Mouse (Mus musculus) bone marrow, adult 2 months (tissue): ENCODE data around the gene Mob3c. TPM values are rescaled to one million over a fixed set of nuclear protein-coding genes. Genes with fewer than 3 reads are reported as not detected.
A peak's percentile ranks its signal among the peaks of the same experiment; 100 is the strongest.

Experiments
- H3K27ac ChIP-seq: fragments of 200-500 bp; 2 replicates; pipeline ENCODE4 v1.5.1; 2012; ENCODE audit warnings: low read depth, mild to moderate bottlenecking, control low read depth, inconsistent platforms, low read length; ENCODE audit not compliant: control insufficient read depth, poor library complexity, insufficient read depth
- H3K4me1 ChIP-seq: fragments of 200-500 bp; 2 replicates; pipeline ENCODE4 v1.6.1; 2011; ENCODE audit warnings: low read length; ENCODE audit not compliant: control insufficient read depth, insufficient read depth
- H3K4me3 ChIP-seq: fragments of 200-500 bp; replicated peaks from 2 replicates; pipeline ENCODE3; 2011; ENCODE audit warnings: mild to moderate bottlenecking, low read depth, low read length, control low read depth; ENCODE audit not compliant: control insufficient read depth
- CTCF ChIP-seq: fragments of 200-500 bp; IDR thresholded peaks from 2 replicates; pipeline ENCODE4 v1.5.1; 2011; ENCODE audit warnings: low read length, control low read depth; ENCODE audit not compliant: control insufficient read depth, insufficient read depth
- POLR2A ChIP-seq: fragments of 200-500 bp; IDR thresholded peaks from 2 replicates; pipeline ENCODE4 v1.6.1; 2011; ENCODE audit warnings: low read depth, mild to moderate bottlenecking, control low read depth, low read length, borderline replicate concordance; ENCODE audit not compliant: control insufficient read depth
- WGBS: fragments of 180-500 bp; shearing (Covaris S2); methylation state at CpG from one replicate; pipeline ENCODE4 v1.1.7; 2018; 5-methylcytosine and 5-hydroxymethylcytosine counted together
- polyA plus RNA-seq: library from polyadenylated mRNA; stranded (reverse); fragments of >200 nt; gene quantifications from 2 replicates; pipeline ENCODE4 v1.2.4, GENCODE M21; 2011; ENCODE audit warnings: low replicate concordance; ENCODE audit not compliant: missing spikeins, insufficient read depth, insufficient read length

The Mob3c gene
- polyA plus RNA-seq: 14.9 and 26.1 TPM in 2 replicates

DNA sequence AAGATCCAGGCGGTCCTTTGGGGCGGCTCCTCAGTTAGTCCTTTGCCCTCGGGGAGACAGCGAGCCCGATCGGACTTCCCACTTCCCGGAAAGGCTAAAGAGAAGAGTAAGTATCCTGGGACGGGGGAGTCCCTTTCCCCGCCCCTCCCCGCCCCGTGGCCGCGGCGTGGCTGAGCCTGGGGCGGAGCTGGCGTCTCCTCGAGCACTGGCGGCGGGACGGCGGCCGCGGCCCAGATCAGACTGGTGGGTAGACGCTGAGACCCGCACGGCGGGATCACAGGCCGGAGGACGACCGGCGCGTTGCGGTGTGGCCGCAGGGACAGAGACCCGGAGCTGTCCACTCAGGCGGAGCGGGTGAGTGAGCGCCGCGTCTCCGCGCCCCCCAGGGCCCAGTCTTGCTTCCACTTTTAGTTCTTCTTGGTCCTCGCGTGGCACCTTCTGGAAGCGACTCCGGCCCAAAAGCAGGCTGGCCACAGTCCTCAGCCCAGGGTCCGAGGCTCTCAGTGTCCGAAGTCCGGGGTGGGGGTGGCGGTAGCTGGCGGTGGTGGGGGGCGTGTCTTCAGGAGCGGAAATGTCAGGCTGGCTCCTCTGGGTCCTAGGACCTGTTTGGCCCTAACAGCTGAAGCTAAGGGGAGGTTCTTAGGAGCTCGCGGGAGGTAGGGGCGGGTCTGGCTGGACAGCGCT lies at the start of gene Mob3c:
TSS of gene Mob3c (plus strand) at position 205 of the 684 bp plus-strand sequence.
- Histone ChIP-seq H3K4me1 (peaks cover 9% of the 10 kb centered on the region), H3K4me3 (peak within 1 kb of the TSS; percentile 96), H3K27ac (peak within 1 kb of the TSS; percentile 94)
- TF ChIP-seq CTCF (no peak), POLR2A (peak; percentile 53; the same call in 1 of the 2 replicates)
- WGBS: under 1% methylated on average over 56 of the region's 57 CpGs

DNA sequence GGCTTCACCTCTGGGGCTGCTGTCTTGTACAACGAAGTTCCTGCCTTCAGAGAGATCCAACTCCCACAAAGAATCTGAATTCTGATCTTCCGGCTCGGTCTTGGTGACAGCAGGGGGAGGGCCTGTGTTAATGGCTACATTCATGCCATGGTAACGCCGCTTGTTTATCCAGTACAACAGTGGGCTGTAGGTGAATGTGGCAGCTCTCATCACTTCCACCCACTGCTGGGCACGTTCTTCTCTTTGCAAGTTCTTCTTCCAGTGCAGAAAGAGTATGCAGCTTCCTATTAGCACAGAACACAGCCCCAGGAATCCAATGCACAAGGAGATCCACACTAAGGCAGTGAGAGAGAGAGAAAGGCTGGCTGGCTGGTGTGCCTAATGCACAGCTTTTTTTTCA lies 47.6 kb upstream of the Mob3c start:
- TF ChIP-seq POLR2A: no peak
- TF ChIP-seq CTCF: no peak
- H3K4me3 ChIP-seq: no peak overlapping the region
- WGBS: 67% methylated on average over 6 of the region's 6 CpGs
- no peak overlapping the region for H3K27ac ChIP-seq
- H3K4me1 ChIP-seq: no peaks in the 10 kb centered on the region; the same call in 1 of the 2 replicates

GRCm38 (mm10) chr4:115780918-115781317 lies 47.0 kb upstream of the Mob3c start, which contains the start of gene Tex38:
Tex38 (minus strand) TSS chr4:115781018.
- WGBS: 83% methylated on average over 3 of the region's 3 CpGs
- Histone ChIP-seq H3K4me1 (no peaks in the 10 kb centered on the region; the same call in 1 of the 2 replicates), H3K27ac (no peak within 1 kb of the TSS), H3K4me3 (no peak within 1 kb of the TSS)
- TF ChIP-seq CTCF (no peak), POLR2A (no peak)

- no peak for TF ChIP-seq CTCF
- no peak for TF ChIP-seq POLR2A
- Histone ChIP-seq H3K4me3 (no peak overlapping the region), H3K27ac (no peak overlapping the region), H3K4me1 (no peaks in the 10 kb centered on the region; the same call in 1 of the 2 replicates)
- WGBS: 91% methylated on average over 5 of the region's 5 CpGs
These were observed 45.7 kb upstream of the Mob3c start for GRCm38 (mm10) chr4:115782026-115782805.

- Histone ChIP-seq H3K4me3 (peak within 1 kb of the TSS; percentile 60), H3K4me1 (no peaks in the 10 kb centered on the region; the same call in 1 of the 2 replicates), H3K27ac (peak within 1 kb of the TSS; percentile 41)
- TF ChIP-seq POLR2A (peak; percentile 36; the same call in 1 of the 2 replicates), CTCF (no peak)
- WGBS: under 1% methylated on average over 68 of the region's 69 CpGs
These were observed 43.0 kb upstream of the Mob3c start, which contains the start of gene Atpaf1 for GRCm38 (mm10) chr4:115784769-115785510. Atpaf1 (plus strand) TSS chr4:115784812.

DNA sequence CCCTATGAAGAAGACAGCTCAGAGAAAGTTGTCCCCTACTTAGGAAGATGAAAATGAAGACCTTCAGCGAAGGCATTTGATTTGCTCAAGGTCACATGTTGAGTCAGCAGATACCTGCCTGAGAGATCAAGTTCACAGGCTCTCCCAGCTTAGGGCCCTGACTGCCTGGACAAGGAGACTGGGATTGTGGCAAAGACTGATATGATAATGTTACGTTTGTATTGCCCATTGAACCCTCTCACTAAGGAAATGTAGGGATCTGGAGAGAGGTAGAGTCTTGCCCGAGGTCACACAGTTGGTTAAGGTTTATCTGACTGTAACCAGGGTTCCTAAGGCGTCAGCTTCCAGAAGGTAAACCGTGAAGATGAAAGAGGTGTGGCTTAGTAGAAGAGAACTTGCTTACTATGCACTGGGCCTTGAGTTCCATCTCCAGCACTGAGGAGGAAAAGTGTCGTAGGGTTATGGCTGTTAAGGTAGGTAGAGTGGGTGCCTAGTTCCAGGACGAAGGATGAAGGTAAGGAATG lies 42.3 kb upstream of the Mob3c start:
- TF ChIP-seq CTCF (no peak), POLR2A (no peak)
- 39% methylated on average over 7 of the region's 7 CpGs for WGBS
- Histone ChIP-seq H3K4me3 (peak overlapping the region; percentile 60), H3K4me1 (no peaks in the 10 kb centered on the region; the same call in 1 of the 2 replicates), H3K27ac (no peak overlapping the region)

DNA sequence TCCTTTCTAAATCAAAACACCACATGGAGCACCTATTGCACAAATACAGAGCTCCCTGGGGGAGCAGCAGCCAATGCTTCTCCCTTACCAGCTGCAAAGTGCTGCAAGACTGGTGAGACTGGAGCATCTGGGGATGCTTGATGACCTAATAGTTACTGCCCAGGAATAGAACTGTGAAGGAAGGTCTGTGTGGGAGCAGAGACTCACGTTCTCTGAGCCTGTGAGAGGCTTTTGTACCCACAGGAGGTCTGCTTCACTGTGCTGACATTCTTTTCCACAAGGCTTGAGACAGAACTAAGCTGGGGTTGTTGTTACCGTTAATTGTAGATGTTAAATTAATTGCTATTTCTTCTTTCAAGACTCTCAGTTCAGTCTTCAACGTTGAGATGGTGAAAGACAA lies 37.0 kb upstream of the Mob3c start:
- no peak overlapping the region for H3K4me3 ChIP-seq
- H3K4me1 ChIP-seq: no peaks in the 10 kb centered on the region; the same call in 1 of the 2 replicates
- 88% methylated on average over 3 of the region's 3 CpGs for WGBS
- H3K27ac ChIP-seq: no peak overlapping the region
- no peak for TF ChIP-seq POLR2A
- no peak for TF ChIP-seq CTCF

GRCm38 (mm10) chr4:115795360-115795759 lies 32.5 kb upstream of the Mob3c start:
- Histone ChIP-seq H3K4me1 (no peaks in the 10 kb centered on the region), H3K27ac (no peak overlapping the region), H3K4me3 (no peak overlapping the region)
- 78% methylated on average over 3 of the region's 3 CpGs for WGBS
- TF ChIP-seq CTCF (no peak), POLR2A (no peak)
